Mouse (Mus musculus) brain, embryonic 14.5 days (tissue): ENCODE results near the gene Mrpl48.

ENCODE experiments used
- CTCF ChIP-seq: fragments of 200-500 bp; IDR thresholded peaks from 2 replicates; pipeline ENCODE4 v1.5.1; 2012; ENCODE audit warnings: inconsistent platforms, mild to moderate bottlenecking, moderate library complexity, borderline replicate concordance; ENCODE audit not compliant: insufficient read depth, insufficient read length; ENCODE audit errors: extremely low read depth
- POLR2A ChIP-seq: fragments of 200-500 bp; IDR thresholded peaks from 2 replicates; pipeline ENCODE4 v1.6.1; 2012; ENCODE audit warnings: mild to moderate bottlenecking, inconsistent platforms, borderline replicate concordance; ENCODE audit not compliant: poor library complexity, insufficient read depth, insufficient read length, severe bottlenecking; ENCODE audit errors: extremely low read depth

DNA sequence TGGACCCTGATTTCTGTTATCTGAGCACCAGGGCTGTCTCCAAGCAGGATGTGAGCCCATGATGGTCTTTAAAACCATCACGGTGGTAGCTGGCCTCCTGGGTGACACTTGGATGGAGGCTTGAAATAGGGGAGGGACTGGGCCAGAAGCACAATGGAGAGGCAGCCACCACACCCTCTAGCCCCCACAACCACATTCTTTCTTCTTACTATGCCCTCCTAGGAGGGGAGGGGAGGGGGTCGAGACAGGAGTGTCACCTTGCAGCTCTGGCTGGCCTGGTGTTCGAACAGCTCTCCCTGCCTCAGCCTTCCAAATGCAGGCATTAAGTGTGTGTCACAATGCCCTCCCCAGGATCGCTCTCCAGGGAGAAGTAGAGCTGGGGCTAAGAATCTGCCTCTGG, 110.7 kb downstream of the Mrpl48 start:
- no peak for TF ChIP-seq CTCF
- no peak for TF ChIP-seq POLR2A
